Mouse (Mus musculus): ENCODE measurements around the gene Zfp410. TPM values are rescaled to one million over a fixed set of nuclear protein-coding genes. Genes with fewer than 3 reads are reported as not detected.

The Zfp410 gene
- polyA plus RNA-seq, 1 experiment: 44.4 TPM

DNA sequence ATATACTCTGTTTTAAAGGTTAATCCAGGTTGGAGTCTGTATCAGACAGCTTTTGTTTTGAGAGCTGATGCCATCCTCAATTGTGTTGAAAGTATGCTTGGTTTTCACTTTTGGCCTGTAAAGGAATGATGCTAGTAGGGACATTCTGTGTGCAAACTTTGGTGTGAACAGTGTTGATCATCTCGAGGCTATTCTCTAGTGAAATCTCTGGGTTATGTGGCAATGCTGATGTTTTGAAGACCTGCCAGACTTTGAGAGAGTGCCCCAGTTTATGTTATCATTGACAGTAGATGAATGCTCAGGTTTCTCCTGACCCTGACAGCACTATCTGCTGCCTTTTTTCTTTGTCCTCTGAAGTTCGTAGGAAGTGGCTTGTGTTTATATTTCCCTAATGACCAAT lies 46.2 kb downstream of the Zfp410 start:
- no peaks in the 10 kb centered on the region for H3K27me3 ChIP-seq (ENCODE audit: control insufficient read depth, insufficient read depth, low read length)
- 64% methylated on average over 2 of the region's 2 CpGs for WGBS
- H3K27ac ChIP-seq (ENCODE audit: insufficient read depth, low read length): no peak overlapping the region
- TF ChIP-seq CTCF (IDR thresholded peaks at IDR 0.05; ENCODE audit: borderline replicate concordance, insufficient read depth, low read depth, low read length): no peak
- no peak for TF ChIP-seq POLR2A (IDR thresholded peaks at IDR 0.05; ENCODE audit: borderline replicate concordance, insufficient read depth, low read length)
- no peak overlapping the region for H3K4me3 ChIP-seq (replicated peaks; ENCODE audit: insufficient read depth, low read depth, low read length)
- DNase-seq: no peak
- peaks cover 4% of the 10 kb centered on the region; the same call in 1 of the 2 replicates for H3K4me1 ChIP-seq (ENCODE audit: control insufficient read depth, insufficient read depth, low read length)

DNA sequence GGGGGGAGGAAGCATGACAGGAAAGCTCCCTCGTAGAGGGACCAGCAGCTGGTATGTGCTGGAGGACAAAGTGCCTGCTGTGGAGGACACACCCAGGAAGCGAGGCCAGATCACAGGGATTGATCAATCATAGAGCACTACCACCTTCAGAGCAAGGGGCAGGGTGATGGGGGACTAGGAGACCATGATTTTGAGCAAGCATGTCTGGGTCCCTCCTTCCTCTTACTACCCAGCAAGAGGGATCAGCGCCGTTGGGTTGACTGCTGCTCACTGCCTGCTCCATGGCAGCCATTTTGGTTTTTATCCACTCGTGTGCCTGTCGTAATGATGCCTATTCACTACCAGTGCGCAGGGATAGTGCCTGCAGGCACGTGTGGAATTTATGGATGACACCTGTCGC lies 47.6 kb downstream of the Zfp410 start:
- TF ChIP-seq CTCF (IDR thresholded peaks at IDR 0.05; ENCODE audit: borderline replicate concordance, insufficient read depth, low read depth, low read length): no peak

DNA sequence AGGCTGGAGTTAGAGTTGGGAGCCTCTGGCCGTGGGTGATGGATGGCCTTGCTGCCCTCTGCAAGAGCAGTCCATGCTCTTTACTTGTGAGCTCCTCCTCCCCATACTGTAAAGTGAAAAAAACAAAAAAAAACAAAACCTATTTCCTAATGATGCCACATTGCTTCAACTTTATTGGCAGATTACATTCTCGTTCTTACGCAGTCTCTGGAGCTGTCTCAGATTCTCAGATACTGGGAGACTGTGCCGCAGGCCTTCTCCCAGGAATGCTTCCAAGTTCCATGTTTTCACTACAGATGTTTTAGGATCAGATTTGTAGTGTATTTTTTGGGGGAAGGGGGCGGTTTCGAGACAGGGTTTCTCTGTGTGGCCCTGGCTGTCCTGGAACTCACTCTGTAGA lies 48.5 kb downstream of the Zfp410 start:
- no peak overlapping the region for H3K4me3 ChIP-seq (replicated peaks; ENCODE audit: insufficient read depth, low read depth, low read length)
- H3K27ac ChIP-seq (ENCODE audit: insufficient read depth, low read length): no peak overlapping the region
- no peaks in the 10 kb centered on the region for H3K27me3 ChIP-seq (ENCODE audit: control insufficient read depth, insufficient read depth, low read length)
- TF ChIP-seq CTCF (IDR thresholded peaks at IDR 0.05; ENCODE audit: borderline replicate concordance, insufficient read depth, low read depth, low read length): no peak
- TF ChIP-seq POLR2A (IDR thresholded peaks at IDR 0.05; ENCODE audit: borderline replicate concordance, insufficient read depth, low read length): no peak
- no peak for DNase-seq
- 96% methylated on average over 6 of the region's 6 CpGs for WGBS
- H3K4me1 ChIP-seq (ENCODE audit: control insufficient read depth, insufficient read depth, low read length): peaks cover 4% of the 10 kb centered on the region; the same call in 1 of the 2 replicates

More for the DNA sequence above, 47.6 kb downstream of the Zfp410 start:
- Histone ChIP-seq H3K4me3 (replicated peaks; ENCODE audit: insufficient read depth, low read depth, low read length) (no peak overlapping the region), H3K27ac (ENCODE audit: insufficient read depth, low read length) (no peak overlapping the region), H3K4me1 (ENCODE audit: control insufficient read depth, insufficient read depth, low read length) (peaks cover 4% of the 10 kb centered on the region; the same call in 1 of the 2 replicates), H3K27me3 (ENCODE audit: control insufficient read depth, insufficient read depth, low read length) (no peaks in the 10 kb centered on the region)
- no peak for DNase-seq
- 87% methylated on average over 9 of the region's 9 CpGs for WGBS

DNA sequence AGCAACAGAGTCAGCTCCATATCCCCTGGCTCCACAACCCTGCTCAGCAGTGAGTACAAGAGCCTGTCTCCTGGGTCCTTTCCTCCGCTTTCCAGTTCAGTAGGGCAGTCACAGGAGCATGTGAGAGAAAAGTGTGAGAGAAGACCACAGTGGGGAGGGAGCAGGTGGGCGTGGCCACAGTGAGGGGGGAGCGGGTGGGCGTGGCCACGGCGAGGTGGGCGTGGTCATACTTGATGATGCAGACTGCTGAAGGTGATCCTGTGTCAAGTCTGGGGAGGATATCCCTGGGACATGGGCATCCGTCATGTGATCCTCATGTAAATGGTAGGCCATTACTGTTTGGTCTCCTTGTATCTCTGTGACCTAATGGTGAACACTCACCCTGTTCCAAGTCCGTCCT lies 50.3 kb downstream of the Zfp410 start:
- WGBS: 74% methylated on average over 9 of the region's 9 CpGs
- H3K4me3 ChIP-seq (replicated peaks; ENCODE audit: insufficient read depth, low read depth, low read length): no peak overlapping the region
- H3K27ac ChIP-seq (ENCODE audit: insufficient read depth, low read length): no peak overlapping the region
- H3K4me1 ChIP-seq (ENCODE audit: control insufficient read depth, insufficient read depth, low read length): no peaks in the 10 kb centered on the region
- DNase-seq: no peak
- H3K27me3 ChIP-seq (ENCODE audit: control insufficient read depth, insufficient read depth, low read length): no peaks in the 10 kb centered on the region
- no peak for TF ChIP-seq CTCF (IDR thresholded peaks at IDR 0.05; ENCODE audit: borderline replicate concordance, insufficient read depth, low read depth, low read length)
- no peak for TF ChIP-seq POLR2A (IDR thresholded peaks at IDR 0.05; ENCODE audit: borderline replicate concordance, insufficient read depth, low read length)

DNA sequence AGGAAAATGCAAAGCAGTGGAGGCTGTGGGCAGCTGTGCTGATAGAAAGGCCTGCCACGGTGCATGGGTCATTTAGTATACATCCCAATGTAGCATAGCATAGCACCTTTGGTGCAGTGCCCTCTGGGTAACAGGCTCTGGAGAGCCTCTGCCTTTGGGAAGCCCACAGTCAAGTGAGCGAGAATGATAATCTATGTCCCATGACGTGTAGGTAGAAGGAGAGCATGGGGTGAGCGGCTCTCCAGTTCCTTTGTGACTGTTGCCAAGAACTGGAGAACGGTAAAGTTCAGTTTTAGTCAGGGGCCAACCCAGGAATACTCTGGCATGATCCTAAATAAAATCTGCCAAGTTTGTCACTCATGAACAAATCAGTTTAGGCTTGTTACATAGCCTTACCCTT lies 55.0 kb downstream of the Zfp410 start:
- H3K27me3 ChIP-seq (ENCODE audit: control insufficient read depth, insufficient read depth, low read length): no peaks in the 10 kb centered on the region
- no peak for DNase-seq
- H3K4me3 ChIP-seq (replicated peaks; ENCODE audit: insufficient read depth, low read depth, low read length): no peak overlapping the region
- no peaks in the 10 kb centered on the region for H3K4me1 ChIP-seq (ENCODE audit: control insufficient read depth, insufficient read depth, low read length)
- no peak overlapping the region for H3K27ac ChIP-seq (ENCODE audit: insufficient read depth, low read length)
- no peak for TF ChIP-seq CTCF (IDR thresholded peaks at IDR 0.05; ENCODE audit: borderline replicate concordance, insufficient read depth, low read depth, low read length)
- TF ChIP-seq POLR2A (IDR thresholded peaks at IDR 0.05; ENCODE audit: borderline replicate concordance, insufficient read depth, low read length): no peak
- 87% methylated on average over 5 of the region's 5 CpGs for WGBS

DNA sequence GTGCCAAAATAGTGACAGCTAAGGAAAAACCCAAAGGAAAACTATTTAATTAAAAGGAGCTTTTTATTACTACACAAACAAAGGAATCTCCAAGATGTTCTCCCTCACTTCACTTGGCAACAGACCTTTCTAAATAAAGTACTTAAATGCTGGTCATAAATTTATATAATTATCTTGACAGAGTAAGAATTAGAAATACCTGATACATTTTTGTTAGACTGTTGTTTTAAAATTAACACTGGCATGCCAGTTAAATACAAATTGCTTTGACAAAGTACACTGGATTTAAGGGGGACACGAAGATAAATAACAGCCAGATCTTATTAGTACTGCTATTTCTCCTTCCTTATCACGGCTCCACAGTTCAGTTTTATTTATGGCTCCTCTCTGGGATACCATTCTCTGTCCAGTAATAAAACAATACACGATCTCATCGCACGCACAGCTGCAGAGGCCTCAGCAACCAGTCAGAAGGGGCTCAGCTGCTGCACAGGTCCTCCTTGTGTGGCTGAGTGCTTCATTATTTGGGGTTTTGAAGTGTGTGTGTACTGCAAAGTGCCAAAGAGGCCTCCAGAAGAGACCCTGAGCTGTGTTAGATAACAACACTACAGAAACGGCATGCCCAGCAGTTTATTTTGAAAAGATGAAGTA lies 57.3 kb downstream of the Zfp410 start:
- no peak for DNase-seq
- Histone ChIP-seq H3K4me3 (replicated peaks; ENCODE audit: insufficient read depth, low read depth, low read length) (no peak overlapping the region), H3K4me1 (ENCODE audit: control insufficient read depth, insufficient read depth, low read length) (no peaks in the 10 kb centered on the region), H3K27ac (ENCODE audit: insufficient read depth, low read length) (no peak overlapping the region), H3K27me3 (ENCODE audit: control insufficient read depth, insufficient read depth, low read length) (no peaks in the 10 kb centered on the region)
- 88% methylated on average over 6 of the region's 6 CpGs for WGBS
- TF ChIP-seq POLR2A (IDR thresholded peaks at IDR 0.05; ENCODE audit: borderline replicate concordance, insufficient read depth, low read length) (no peak), CTCF (IDR thresholded peaks at IDR 0.05; ENCODE audit: borderline replicate concordance, insufficient read depth, low read depth, low read length) (no peak)

DNA sequence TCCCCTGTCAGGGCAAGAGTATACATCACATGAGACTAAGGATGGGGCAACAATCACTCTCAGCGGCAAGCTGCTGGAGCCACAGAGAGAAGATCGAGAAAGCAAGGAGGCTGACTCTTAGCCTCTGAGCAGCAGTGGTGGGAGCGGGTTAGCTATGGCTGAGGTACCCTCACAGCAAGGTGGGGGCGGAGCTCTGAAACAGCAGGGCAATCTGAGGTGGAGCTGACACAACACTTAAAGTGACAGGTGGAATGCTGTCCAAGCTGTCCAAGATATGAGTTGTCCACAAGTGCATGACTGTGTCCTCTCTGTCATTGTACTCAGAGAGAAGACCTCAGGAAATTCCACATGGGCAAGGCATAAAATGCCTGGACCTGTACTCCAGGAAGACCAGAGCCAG lies 65.7 kb downstream of the Zfp410 start:
- WGBS: 91% methylated on average over 4 of the region's 4 CpGs
- Histone ChIP-seq H3K4me1 (ENCODE audit: control insufficient read depth, insufficient read depth, low read length) (no peaks in the 10 kb centered on the region), H3K4me3 (replicated peaks; ENCODE audit: insufficient read depth, low read depth, low read length) (no peak overlapping the region), H3K27ac (ENCODE audit: insufficient read depth, low read length) (no peak overlapping the region), H3K27me3 (ENCODE audit: control insufficient read depth, insufficient read depth, low read length) (no peaks in the 10 kb centered on the region)
- no peak for DNase-seq
- no peak for TF ChIP-seq CTCF (IDR thresholded peaks at IDR 0.05; ENCODE audit: borderline replicate concordance, insufficient read depth, low read depth, low read length)
- no peak for TF ChIP-seq POLR2A (IDR thresholded peaks at IDR 0.05; ENCODE audit: borderline replicate concordance, insufficient read depth, low read length)

DNA sequence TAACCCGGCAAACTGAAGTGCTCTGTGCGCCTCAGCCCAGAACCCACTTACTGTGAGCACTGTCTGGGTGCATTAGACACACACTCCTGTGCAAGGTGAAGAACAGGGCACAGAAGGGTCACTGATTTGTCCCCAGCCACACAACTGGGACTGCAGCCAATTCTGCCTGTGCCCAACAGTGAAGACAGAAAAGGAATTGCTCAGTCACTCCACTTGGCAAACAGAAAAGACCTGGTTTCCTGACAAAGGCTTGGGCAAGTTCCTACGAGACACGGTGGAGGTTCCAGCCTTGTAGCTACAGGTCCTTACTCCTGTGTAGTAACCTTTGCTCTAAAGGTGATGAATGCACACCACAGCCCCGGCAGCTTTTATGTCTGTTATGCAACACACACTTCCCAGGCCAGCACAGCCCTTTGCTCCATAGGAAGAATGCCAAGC lies 68.0 kb downstream of the Zfp410 start:
- H3K4me3 ChIP-seq (replicated peaks; ENCODE audit: insufficient read depth, low read depth, low read length): no peak overlapping the region
- no peak for TF ChIP-seq CTCF (IDR thresholded peaks at IDR 0.05; ENCODE audit: borderline replicate concordance, insufficient read depth, low read depth, low read length)
- TF ChIP-seq POLR2A (IDR thresholded peaks at IDR 0.05; ENCODE audit: borderline replicate concordance, insufficient read depth, low read length): no peak
- 38% methylated on average over 5 of the region's 5 CpGs for WGBS
- no peaks in the 10 kb centered on the region for H3K27me3 ChIP-seq (ENCODE audit: control insufficient read depth, insufficient read depth, low read length)
- no peak for DNase-seq
- no peak overlapping the region for H3K27ac ChIP-seq (ENCODE audit: insufficient read depth, low read length)
- H3K4me1 ChIP-seq (ENCODE audit: control insufficient read depth, insufficient read depth, low read length): no peaks in the 10 kb centered on the region

Data from cerebellum, adult 2 months (tissue).